ENCODE assay signal across 8 mouse cellular contexts in the genomic region with DNA sequence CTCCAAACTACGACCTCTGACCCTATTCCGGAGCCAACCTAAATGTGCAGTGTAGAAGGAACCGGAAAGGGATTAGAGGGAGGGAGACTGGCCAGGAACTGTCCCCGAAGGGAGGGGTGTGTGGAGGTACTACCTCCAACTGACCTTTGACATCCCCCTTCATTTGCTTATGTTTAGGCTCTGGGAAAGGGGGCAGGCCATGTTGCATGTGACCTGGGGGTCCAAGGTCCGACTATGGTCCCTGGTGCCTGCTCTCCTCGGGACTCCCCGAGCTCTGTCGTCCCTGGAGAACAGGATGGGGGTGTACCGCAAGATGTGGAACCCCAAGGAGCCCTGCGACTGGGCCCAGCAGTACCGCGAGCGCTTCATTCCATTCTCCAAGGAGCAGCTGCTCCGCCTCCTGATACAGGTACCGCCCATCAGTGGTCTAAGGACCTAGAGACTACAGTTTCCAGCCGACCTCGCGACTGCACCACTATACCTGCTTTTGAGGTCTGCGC. TPM values are rescaled to one million over a fixed set of nuclear protein-coding genes. Genes with fewer than 3 reads are reported as not detected.
DNase-seq lines count a peak whose midpoint lies in the region; ATAC-seq and TF ChIP-seq lines count a peak whose summit lies in the region.

No protein-coding gene starts in this region.

- H3K9ac ChIP-seq in kidney, embryonic 14.5 days (ENCODE audit: low read depth, low read length): peak overlapping the region; percentile 54
- peak overlapping the region; percentile 70 for H3K9ac ChIP-seq in liver, adult 2 months (ENCODE audit: low read depth, low read length)
- H3K9ac ChIP-seq in midbrain, embryonic 16.5 days (ENCODE audit: low read depth, low read length): peak overlapping the region; percentile 69

- peak overlapping the region; percentile 91 for H3K27ac ChIP-seq in heart, embryonic 10.5 days
- H3K27ac ChIP-seq in cortical plate, adult 2 months (ENCODE audit: insufficient read depth, low read length): peak overlapping the region; percentile 54
- H3K27ac ChIP-seq in kidney, embryonic 14.5 days (ENCODE audit: low read depth, low read length): peak overlapping the region; percentile 57; the same call in 1 of the 2 replicates
- H3K27ac ChIP-seq in liver, adult 2 months (replicated peaks; ENCODE audit: insufficient read depth, low read depth, low read length): peak overlapping the region; percentile 92
- peak overlapping the region; percentile 74 for H3K27ac ChIP-seq in midbrain, embryonic 16.5 days (ENCODE audit: low read length)

- H3K4me2 ChIP-seq in kidney, embryonic 14.5 days (replicated peaks; ENCODE audit: low read depth, low read length): peak overlapping the region; percentile 71
- H3K4me2 ChIP-seq in midbrain, embryonic 16.5 days (ENCODE audit: low read length): peak overlapping the region; percentile 82

- H3K27me3 ChIP-seq in heart, embryonic 10.5 days (ENCODE audit: insufficient read depth, poor library complexity, severe bottlenecking): peaks cover 7% of the 10 kb centered on the region; the same call in 1 of the 2 replicates
- no peaks in the 10 kb centered on the region for H3K27me3 ChIP-seq in kidney, embryonic 14.5 days (ENCODE audit: control insufficient read depth, insufficient read depth, low read length)
- no peaks in the 10 kb centered on the region for H3K27me3 ChIP-seq in liver, adult 2 months (ENCODE audit: control insufficient read depth, insufficient read depth, low read length)
- H3K27me3 ChIP-seq in midbrain, embryonic 16.5 days (ENCODE audit: control insufficient read depth, insufficient read depth, low read depth, low read length): no peaks in the 10 kb centered on the region

- peak overlapping the region; percentile 61 for H3K4me3 ChIP-seq in heart, embryonic 10.5 days
- H3K4me3 ChIP-seq in cortical plate, adult 2 months (ENCODE audit: insufficient read depth, low read length): peak overlapping the region; percentile 54
- peak overlapping the region; percentile 37 for H3K4me3 ChIP-seq in kidney, embryonic 14.5 days (ENCODE audit: low read length)
- H3K4me3 ChIP-seq in liver, adult 2 months (ENCODE audit: insufficient read depth, low read depth, low read length): peak overlapping the region; percentile 71
- peak overlapping the region; percentile 57 for H3K4me3 ChIP-seq in midbrain, embryonic 16.5 days (ENCODE audit: low read depth, low read length)

- H3K36me3 ChIP-seq in heart, embryonic 10.5 days: no peaks in the 10 kb centered on the region
- no peaks in the 10 kb centered on the region for H3K36me3 ChIP-seq in kidney, embryonic 14.5 days (ENCODE audit: control insufficient read depth, insufficient read depth, low read length)
- no peaks in the 10 kb centered on the region for H3K36me3 ChIP-seq in liver, adult 2 months (ENCODE audit: control insufficient read depth, insufficient read depth, low read length)
- H3K36me3 ChIP-seq in midbrain, embryonic 16.5 days (ENCODE audit: control insufficient read depth, insufficient read depth, low read length): no peaks in the 10 kb centered on the region

- peaks cover 17% of the 10 kb centered on the region; the same call in 1 of the 2 replicates for H3K4me1 ChIP-seq in heart, embryonic 10.5 days
- no peaks in the 10 kb centered on the region for H3K4me1 ChIP-seq in cortical plate, adult 2 months (ENCODE audit: control insufficient read depth, insufficient read depth, low read length)
- no peaks in the 10 kb centered on the region for H3K4me1 ChIP-seq in kidney, embryonic 14.5 days (ENCODE audit: control insufficient read depth, insufficient read depth, low read length)
- H3K4me1 ChIP-seq in liver, adult 2 months (ENCODE audit: control insufficient read depth, insufficient read depth, low read length): peaks cover 6% of the 10 kb centered on the region
- H3K4me1 ChIP-seq in midbrain, embryonic 16.5 days (ENCODE audit: control insufficient read depth, insufficient read depth, low read length): peaks cover 7% of the 10 kb centered on the region; the same call in 1 of the 2 replicates

- no peak for TF ChIP-seq CTCF in cortical plate, adult 2 months (IDR thresholded peaks at IDR 0.05; ENCODE audit: extremely low read depth, insufficient read depth, low read length)
- no peak for TF ChIP-seq CTCF in liver, adult 2 months (IDR thresholded peaks at IDR 0.05; ENCODE audit: low read depth, low read length)

- peak; percentile 82 for ATAC-seq in kidney, embryonic 14.5 days (ENCODE audit: low FRiP score, low TSS enrichment)
- peak; percentile 72 for ATAC-seq in midbrain, embryonic 16.5 days

- 1% methylated on average over 19 of the region's 19 CpGs for WGBS in heart, embryonic 10.5 days
- 1% methylated on average over 19 of the region's 19 CpGs for WGBS in kidney, embryonic 14.5 days
- WGBS in liver, adult 2 months: 1% methylated on average over 19 of the region's 19 CpGs
- WGBS in midbrain, embryonic 16.5 days: under 1% methylated on average over 19 of the region's 19 CpGs

- H3K9me3 ChIP-seq in heart, embryonic 10.5 days: no peaks in the 10 kb centered on the region
- no peaks in the 10 kb centered on the region for H3K9me3 ChIP-seq in kidney, embryonic 14.5 days (ENCODE audit: control insufficient read depth, low read length)
- no peaks in the 10 kb centered on the region for H3K9me3 ChIP-seq in midbrain, embryonic 16.5 days (replicated peaks; ENCODE audit: control insufficient read depth, low read length, poor library complexity, severe bottlenecking)

- H3K79me2 ChIP-seq in liver, adult 2 months (ENCODE audit: control insufficient read depth, insufficient read depth, low read length): no peaks in the 10 kb centered on the region; the same call in 1 of the 2 replicates

- peak; percentile 86 for DNase-seq in heart, embryonic 10.5 days (ENCODE audit: low spot score)
- DNase-seq in heart, adult 11 months: no peak
- DNase-seq in gastrocnemius, postnatal 25 days: peak; percentile 45
- peak; percentile 99 for DNase-seq in liver, adult 2 months (ENCODE audit: extremely low read depth, low read depth, low spot score)
- peak; percentile 71 for DNase-seq in testis, postnatal 10 days (ENCODE audit: low spot score)

- TF ChIP-seq POLR2A in cortical plate, adult 2 months (IDR thresholded peaks at IDR 0.05; ENCODE audit: extremely low read depth, insufficient read depth, low read length): peak; percentile 51; the same call in 1 of the 2 replicates
- peak; percentile 60; the same call in 1 of the 2 replicates for TF ChIP-seq POLR2A in liver, adult 2 months (IDR thresholded peaks at IDR 0.05; ENCODE audit: extremely low read depth, insufficient read depth, low read length)

RNA-seq across cellular contexts. Expression of gene Tmem143, which starts 0.6 kb away (rescaled TPM):
- polyA plus RNA-seq in heart, embryonic 10.5 days (2016; fragmentation: Nextera tagmentation; extraction: Ambion mirVana): 5.8 and 6.5 TPM in 2 replicates
- polyA plus RNA-seq in cortical plate, adult 2 months (2012; rRNA removed): 32.5 and 35.0 TPM in 2 replicates
- total RNA-seq in gastrocnemius, postnatal 25 days (2021): 10 to 100 TPM; 53.2 to 62.5 TPM
- 4.5 and 5.0 TPM in 2 replicates for polyA plus RNA-seq in kidney, embryonic 14.5 days (2014; fragmentation: Nextera tagmentation; extraction: Ambion mirVana)
- 16.6 and 27.7 TPM in 2 replicates for total RNA-seq in liver, adult 2 months (2014; rRNA removed)
- polyA plus RNA-seq in liver, adult 2 months (2012; rRNA removed): 53.7 and 59.5 TPM in 2 replicates
- polyA plus RNA-seq in midbrain, embryonic 16.5 days (2015; fragmentation: Nextera tagmentation; extraction: Ambion mirVana): 6.3 and 6.9 TPM in 2 replicates

RNA-seq across cellular contexts. Expression of gene Syngr4, which starts 0.8 kb away (rescaled TPM):
- 0.99 and 1.5 TPM in 2 replicates for polyA plus RNA-seq in heart, embryonic 10.5 days (2016; fragmentation: Nextera tagmentation; extraction: Ambion mirVana)
- polyA plus RNA-seq in cortical plate, adult 2 months (2012; rRNA removed): 0.31 TPM in 1 of 2 replicates, not detected in the other
- not detected for total RNA-seq in gastrocnemius, postnatal 25 days (2021)
- 0.90 and 2.1 TPM in 2 replicates for polyA plus RNA-seq in kidney, embryonic 14.5 days (2014; fragmentation: Nextera tagmentation; extraction: Ambion mirVana)
- not detected in 2 replicates for total RNA-seq in liver, adult 2 months (2014; rRNA removed)
- polyA plus RNA-seq in liver, adult 2 months (2012; rRNA removed): 0.12 TPM in 1 of 2 replicates, not detected in the other
- not detected in 2 replicates for polyA plus RNA-seq in midbrain, embryonic 16.5 days (2015; fragmentation: Nextera tagmentation; extraction: Ambion mirVana)

RNA-seq across cellular contexts. Expression of gene Grin2d, which starts 19.1 kb away (rescaled TPM):
- polyA plus RNA-seq in heart, embryonic 10.5 days (2016; fragmentation: Nextera tagmentation; extraction: Ambion mirVana): 0.10 and 0.18 TPM in 2 replicates
- 9.0 and 10.0 TPM in 2 replicates for polyA plus RNA-seq in cortical plate, adult 2 months (2012; rRNA removed)
- under 1 TPM; 0.32 to 0.46 TPM for total RNA-seq in gastrocnemius, postnatal 25 days (2021)
- polyA plus RNA-seq in kidney, embryonic 14.5 days (2014; fragmentation: Nextera tagmentation; extraction: Ambion mirVana): 0.28 and 0.37 TPM in 2 replicates
- total RNA-seq in liver, adult 2 months (2014; rRNA removed): under 0.01 and 0.07 TPM in 2 replicates
- polyA plus RNA-seq in liver, adult 2 months (2012; rRNA removed): 0.19 and 0.20 TPM in 2 replicates
- polyA plus RNA-seq in midbrain, embryonic 16.5 days (2015; fragmentation: Nextera tagmentation; extraction: Ambion mirVana): 3.4 and 4.8 TPM in 2 replicates

RNA-seq across cellular contexts. Expression of gene Emp3, which starts 23.9 kb away (rescaled TPM):
- 45.0 and 46.1 TPM in 2 replicates for polyA plus RNA-seq in heart, embryonic 10.5 days (2016; fragmentation: Nextera tagmentation; extraction: Ambion mirVana)
- 8.9 and 10.4 TPM in 2 replicates for polyA plus RNA-seq in cortical plate, adult 2 months (2012; rRNA removed)
- 10 to 100 TPM; 13.2 to 17.0 TPM for total RNA-seq in gastrocnemius, postnatal 25 days (2021)
- polyA plus RNA-seq in kidney, embryonic 14.5 days (2014; fragmentation: Nextera tagmentation; extraction: Ambion mirVana): 171 and 182 TPM in 2 replicates
- total RNA-seq in liver, adult 2 months (2014; rRNA removed): 2.1 and 3.6 TPM in 2 replicates
- polyA plus RNA-seq in liver, adult 2 months (2012; rRNA removed): 8.5 and 13.6 TPM in 2 replicates
- 18.3 and 19.9 TPM in 2 replicates for polyA plus RNA-seq in midbrain, embryonic 16.5 days (2015; fragmentation: Nextera tagmentation; extraction: Ambion mirVana)

RNA-seq across cellular contexts. Expression of gene Kdelr1, which starts 24.7 kb away (rescaled TPM):
- polyA plus RNA-seq in heart, embryonic 10.5 days (2016; fragmentation: Nextera tagmentation; extraction: Ambion mirVana): 44.1 and 57.5 TPM in 2 replicates
- 106 and 107 TPM in 2 replicates for polyA plus RNA-seq in cortical plate, adult 2 months (2012; rRNA removed)
- 10 to 100 TPM; 53.4 to 64.2 TPM for total RNA-seq in gastrocnemius, postnatal 25 days (2021)
- polyA plus RNA-seq in kidney, embryonic 14.5 days (2014; fragmentation: Nextera tagmentation; extraction: Ambion mirVana): 145 and 184 TPM in 2 replicates
- 68.9 and 85.4 TPM in 2 replicates for total RNA-seq in liver, adult 2 months (2014; rRNA removed)
- 253 and 258 TPM in 2 replicates for polyA plus RNA-seq in liver, adult 2 months (2012; rRNA removed)
- polyA plus RNA-seq in midbrain, embryonic 16.5 days (2015; fragmentation: Nextera tagmentation; extraction: Ambion mirVana): 52.2 and 55.0 TPM in 2 replicates
